Mouse (Mus musculus) neural tube, embryonic 12.5 days (tissue): ENCODE measurements at regions not wholly inside any gene's neighbourhood (a gene's known extent, or its start where the extent isn't known, plus 50 kb on each side); places are given as distances from the start of the nearest gene placed in this dataset.

Experiments
- ATAC-seq: fragments of 200-750 bp; cut with Nextera tagmentation; 2 replicates; pipeline ENCODE4 v1.8.0; 2017; ENCODE audit warnings: low read depth, mild to moderate bottlenecking, moderate TSS enrichment, moderate library complexity; ENCODE audit not compliant: low FRiP score
- H3K27ac ChIP-seq: fragments of 300-500 bp; sonication (generic); 2 replicates; pipeline ENCODE4 v1.5.1; 2016
- H3K27me3 ChIP-seq: fragments of 300-500 bp; sonication (generic); replicated peaks from 2 replicates; pipeline ENCODE4 v1.6.1; 2016; ENCODE audit warnings: mild to moderate bottlenecking
- H3K36me3 ChIP-seq: fragments of 300-500 bp; sonication (generic); 2 replicates; pipeline ENCODE4 v1.6.1; 2016; ENCODE audit warnings: mild to moderate bottlenecking
- H3K4me1 ChIP-seq: fragments of 300-500 bp; sonication (generic); 2 replicates; pipeline ENCODE4 v1.6.1; 2016
- H3K4me2 ChIP-seq: fragments of 300-500 bp; sonication (generic); replicated peaks from 2 replicates; pipeline ENCODE4 v1.6.1; 2016; ENCODE audit warnings: mild to moderate bottlenecking
- H3K4me3 ChIP-seq: fragments of 300-500 bp; sonication (generic); 2 replicates; pipeline ENCODE4 v1.5.1; 2016
- H3K9ac ChIP-seq: fragments of 300-500 bp; sonication (generic); 2 replicates; pipeline ENCODE4 v1.6.1; 2016; ENCODE audit warnings: mild to moderate bottlenecking
- H3K9me3 ChIP-seq: fragments of 300-500 bp; sonication (generic); 2 replicates; pipeline ENCODE4 v1.6.1; 2016; ENCODE audit warnings: mild to moderate bottlenecking
- WGBS: fragments of 180-500 bp; shearing (Covaris S2); methylation state at CpG from one replicate; pipeline ENCODE4 v1.1.7; 2016; 5-methylcytosine and 5-hydroxymethylcytosine counted together

- no peak overlapping the region for H3K4me2 ChIP-seq
- no peaks in the 10 kb centered on the region for H3K27me3 ChIP-seq
- H3K4me3 ChIP-seq, result no peak overlapping the region
- H3K27ac ChIP-seq, result no peak overlapping the region
- H3K9ac ChIP-seq, result no peak overlapping the region
- no peaks in the 10 kb centered on the region for H3K4me1 ChIP-seq
- H3K9me3 ChIP-seq, result no peaks in the 10 kb centered on the region
- H3K36me3 ChIP-seq, result no peaks in the 10 kb centered on the region
- WGBS, result 86% methylated on average over 6 of the region's 6 CpGs
- no peak for ATAC-seq
Measured at GRCm38 (mm10) chr13:110619010-110619409, 224.2 kb downstream of the Plk2 start.

- no peaks in the 10 kb centered on the region for H3K4me1 ChIP-seq
- 78% methylated on average over 6 of the region's 6 CpGs for WGBS
- H3K27ac ChIP-seq, result no peak overlapping the region
- H3K4me2 ChIP-seq, result no peak overlapping the region
- no peaks in the 10 kb centered on the region for H3K9me3 ChIP-seq
- H3K36me3 ChIP-seq, result no peaks in the 10 kb centered on the region
- no peak for ATAC-seq
- no peak overlapping the region for H3K4me3 ChIP-seq
- no peak overlapping the region for H3K9ac ChIP-seq
- no peaks in the 10 kb centered on the region for H3K27me3 ChIP-seq
Measured at GRCm38 (mm10) chr13:110627136-110627535, 232.3 kb downstream of the Plk2 start.

GRCm38 (mm10) chr13:110627732-110628131 lies 232.9 kb downstream of the Plk2 start:
- Histone ChIP-seq H3K36me3 (no peaks in the 10 kb centered on the region), H3K27ac (no peak overlapping the region), H3K4me3 (no peak overlapping the region), H3K4me2 (no peak overlapping the region), H3K27me3 (no peaks in the 10 kb centered on the region), H3K4me1 (no peaks in the 10 kb centered on the region), H3K9me3 (no peaks in the 10 kb centered on the region), H3K9ac (no peak overlapping the region)
- 66% methylated on average over 9 of the region's 9 CpGs for WGBS
- no peak for ATAC-seq

- H3K4me1 ChIP-seq, result no peaks in the 10 kb centered on the region
- H3K36me3 ChIP-seq, result no peaks in the 10 kb centered on the region
- H3K27ac ChIP-seq, result no peak overlapping the region
- no peak overlapping the region for H3K4me2 ChIP-seq
- 75% methylated on average over 1 of the region's 1 CpGs for WGBS
- H3K9ac ChIP-seq, result no peak overlapping the region
- no peaks in the 10 kb centered on the region for H3K9me3 ChIP-seq
- ATAC-seq, result no peak
- no peaks in the 10 kb centered on the region for H3K27me3 ChIP-seq
- H3K4me3 ChIP-seq, result no peak overlapping the region
Measured at GRCm38 (mm10) chr13:110628201-110628600, 233.4 kb downstream of the Plk2 start.

- H3K4me3 ChIP-seq, result no peak overlapping the region
- H3K36me3 ChIP-seq, result no peaks in the 10 kb centered on the region
- no peaks in the 10 kb centered on the region for H3K4me1 ChIP-seq
- WGBS, result 60% methylated on average over 3 of the region's 3 CpGs
- no peaks in the 10 kb centered on the region for H3K27me3 ChIP-seq
- ATAC-seq, result no peak
- H3K9ac ChIP-seq, result no peak overlapping the region
- H3K27ac ChIP-seq, result no peak overlapping the region
- H3K9me3 ChIP-seq, result no peaks in the 10 kb centered on the region
- H3K4me2 ChIP-seq, result no peak overlapping the region
Measured at GRCm38 (mm10) chr13:110633261-110633781, 238.5 kb downstream of the Plk2 start.

- no peak for ATAC-seq
- whole genome bisulfite sequencing, result 80% methylated on average over 1 of the region's 1 CpGs
- H3K4me2 ChIP-seq, result no peak overlapping the region
Measured at GRCm38 (mm10) chr13:110633899-110634298, 239.1 kb downstream of the Plk2 start.

GRCm38 (mm10) chr13:110642792-110643191 lies 247.9 kb downstream of the Plk2 start:
- H3K27me3 ChIP-seq, result no peaks in the 10 kb centered on the region
- peaks cover 8% of the 10 kb centered on the region; the same call in 1 of the 2 replicates for H3K4me1 ChIP-seq
- ATAC-seq, result no peak
- 65% methylated on average over 3 of the region's 3 CpGs for WGBS
- H3K4me2 ChIP-seq, result no peak overlapping the region
- no peak overlapping the region for H3K27ac ChIP-seq
- no peak overlapping the region for H3K9ac ChIP-seq
- no peak overlapping the region for H3K4me3 ChIP-seq
- H3K9me3 ChIP-seq, result no peaks in the 10 kb centered on the region
- no peaks in the 10 kb centered on the region for H3K36me3 ChIP-seq

More at GRCm38 (mm10) chr13:110633899-110634298, 239.1 kb downstream of the Plk2 start:
- no peak overlapping the region for H3K27ac ChIP-seq
- H3K4me1 ChIP-seq, result no peaks in the 10 kb centered on the region
- no peaks in the 10 kb centered on the region for H3K27me3 ChIP-seq
- no peaks in the 10 kb centered on the region for H3K36me3 ChIP-seq
- H3K9ac ChIP-seq, result no peak overlapping the region
- no peaks in the 10 kb centered on the region for H3K9me3 ChIP-seq
- H3K4me3 ChIP-seq, result no peak overlapping the region

GRCm38 (mm10) chr13:110643198-110643896 lies 248.5 kb downstream of the Plk2 start:
- no peak overlapping the region for H3K4me3 ChIP-seq
- H3K4me2 ChIP-seq, result peak overlapping the region; percentile 24; the same call in 1 of the 2 replicates
- no peak overlapping the region for H3K27ac ChIP-seq

GRCm38 (mm10) chr13:110643897-110644213 lies 249.0 kb downstream of the Plk2 start:
- no peak for ATAC-seq
- H3K4me1 ChIP-seq, result peaks cover 8% of the 10 kb centered on the region; the same call in 1 of the 2 replicates
- H3K27ac ChIP-seq, result no peak overlapping the region
- H3K9me3 ChIP-seq, result no peaks in the 10 kb centered on the region
- 72% methylated on average over 3 of the region's 3 CpGs for WGBS
- H3K4me3 ChIP-seq, result no peak overlapping the region
- no peaks in the 10 kb centered on the region for H3K27me3 ChIP-seq
- H3K9ac ChIP-seq, result no peak overlapping the region
- H3K36me3 ChIP-seq, result no peaks in the 10 kb centered on the region
- H3K4me2 ChIP-seq, result peak overlapping the region; percentile 24; the same call in 1 of the 2 replicates

More at GRCm38 (mm10) chr13:110643198-110643896, 248.5 kb downstream of the Plk2 start:
- Histone ChIP-seq H3K9ac (no peak overlapping the region), H3K36me3 (no peaks in the 10 kb centered on the region), H3K9me3 (no peaks in the 10 kb centered on the region), H3K27me3 (no peaks in the 10 kb centered on the region), H3K4me1 (peaks cover 8% of the 10 kb centered on the region; the same call in 1 of the 2 replicates)
- WGBS, result 42% methylated on average over 11 of the region's 11 CpGs
- no peak for ATAC-seq

GRCm38 (mm10) chr13:110649378-110649777 lies 254.5 kb downstream of the Plk2 start:
- H3K36me3 ChIP-seq, result no peaks in the 10 kb centered on the region
- H3K9me3 ChIP-seq, result no peaks in the 10 kb centered on the region
- H3K27me3 ChIP-seq, result no peaks in the 10 kb centered on the region
- ATAC-seq, result no peak
- no peak overlapping the region for H3K27ac ChIP-seq
- WGBS, result 65% methylated on average over 1 of the region's 1 CpGs
- H3K4me2 ChIP-seq, result no peak overlapping the region
- no peak overlapping the region for H3K9ac ChIP-seq
- H3K4me3 ChIP-seq, result no peak overlapping the region
- H3K4me1 ChIP-seq, result no peaks in the 10 kb centered on the region

- H3K4me1 ChIP-seq, result no peaks in the 10 kb centered on the region
- H3K27ac ChIP-seq, result no peak overlapping the region
- H3K36me3 ChIP-seq, result no peaks in the 10 kb centered on the region
- H3K9ac ChIP-seq, result no peak overlapping the region
- H3K9me3 ChIP-seq, result no peaks in the 10 kb centered on the region
- no peaks in the 10 kb centered on the region for H3K27me3 ChIP-seq
- WGBS, result 54% methylated on average over 2 of the region's 2 CpGs
- H3K4me3 ChIP-seq, result no peak overlapping the region
- 0 out of 2 replicates have a peak, but pooled peaks have one; percentile 29 for ATAC-seq
- H3K4me2 ChIP-seq, result no peak overlapping the region
Measured at GRCm38 (mm10) chr13:110649870-110650497, 255.1 kb downstream of the Plk2 start.

GRCm38 (mm10) chr13:110652201-110652600 lies 257.4 kb downstream of the Plk2 start:
- no peak overlapping the region for H3K4me2 ChIP-seq
- ATAC-seq, result no peak
- no peaks in the 10 kb centered on the region for H3K9me3 ChIP-seq
- no peaks in the 10 kb centered on the region for H3K4me1 ChIP-seq
- H3K27me3 ChIP-seq, result no peaks in the 10 kb centered on the region
- 70% methylated on average over 7 of the region's 7 CpGs for WGBS
- H3K36me3 ChIP-seq, result no peaks in the 10 kb centered on the region
- H3K9ac ChIP-seq, result no peak overlapping the region
- H3K4me3 ChIP-seq, result no peak overlapping the region
- no peak overlapping the region for H3K27ac ChIP-seq
